Mouse (Mus musculus) brown adipose tissue, adult 24 weeks (tissue): ENCODE data around the gene Nr1d1. TPM values are rescaled to one million over a fixed set of nuclear protein-coding genes. Genes with fewer than 3 reads are reported as not detected.

Source experiments
- H3K27ac ChIP-seq: fragments of 200-500 bp; replicated peaks from 2 replicates; pipeline ENCODE4 v1.5.1; 2012; ENCODE audit warnings: low read depth, mild to moderate bottlenecking, low read length
- H3K4me1 ChIP-seq: fragments of 200-500 bp; 2 replicates; pipeline ENCODE4 v1.6.1; 2012; ENCODE audit warnings: low read length, mixed read lengths; ENCODE audit not compliant: control insufficient read depth, insufficient read depth, insufficient read length
- H3K4me3 ChIP-seq: fragments of 200-500 bp; 2 replicates; pipeline ENCODE4 v1.5.1; 2012; ENCODE audit warnings: low read depth, mild to moderate bottlenecking, low read length, moderate library complexity; ENCODE audit not compliant: insufficient read depth
- polyA plus RNA-seq: library from polyadenylated mRNA; stranded (reverse); fragments of >200 nt; gene quantifications from 2 replicates; pipeline ENCODE4 v1.2.4, GENCODE M21; 2012; ENCODE audit not compliant: missing spikeins, insufficient read depth, insufficient read length

Nr1d1 gene
- polyA plus RNA-seq, 1 experiment, result 90.9 TPM

DNA sequence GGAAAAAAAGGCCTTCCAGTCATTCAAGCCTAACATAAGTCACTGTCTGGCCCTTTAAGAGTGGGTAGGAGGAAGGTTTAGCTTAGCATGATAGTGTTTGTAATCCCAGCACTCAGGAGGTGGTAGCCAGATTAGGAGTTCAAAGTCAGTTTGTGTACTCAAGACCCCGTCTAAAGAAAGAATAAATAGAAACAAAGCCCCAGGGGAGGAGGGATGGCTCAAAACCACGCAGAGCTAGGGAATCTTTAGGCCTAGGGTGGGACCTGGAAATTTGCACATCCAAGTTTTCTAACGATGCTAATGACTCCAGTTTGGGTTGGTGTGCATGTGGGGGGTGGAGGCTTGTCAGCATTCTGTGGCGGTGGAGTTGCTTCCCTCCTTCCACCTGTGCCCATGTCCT lies 16.9 kb upstream of the Nr1d1 start:
- peaks cover 7% of the 10 kb centered on the region; the same call in 1 of the 2 replicates for H3K4me1 ChIP-seq
- H3K4me3 ChIP-seq, result no peak overlapping the region
- H3K27ac ChIP-seq, result no peak overlapping the region

DNA sequence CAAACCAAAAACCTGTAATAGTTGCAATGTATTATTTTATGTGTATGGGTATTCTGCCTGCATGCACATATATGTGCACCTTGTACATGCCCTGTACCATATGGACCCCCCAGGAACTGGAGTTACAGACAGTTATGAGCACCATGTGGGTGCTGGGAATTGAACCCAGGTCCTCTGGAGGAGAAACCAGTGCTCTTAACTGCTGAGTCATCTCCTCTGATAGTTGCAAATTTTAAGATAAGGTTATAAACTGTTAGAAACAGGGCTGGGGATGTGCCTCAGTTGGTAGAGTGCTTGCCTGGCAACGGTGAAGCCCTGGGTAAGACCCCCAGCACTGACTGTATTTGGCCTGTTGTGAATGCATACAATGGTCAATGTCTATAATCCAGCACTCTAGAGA lies 16.3 kb upstream of the Nr1d1 start:
- Histone ChIP-seq H3K4me3 (no peak overlapping the region), H3K27ac (no peak overlapping the region), H3K4me1 (peaks cover 7% of the 10 kb centered on the region; the same call in 1 of the 2 replicates)

DNA sequence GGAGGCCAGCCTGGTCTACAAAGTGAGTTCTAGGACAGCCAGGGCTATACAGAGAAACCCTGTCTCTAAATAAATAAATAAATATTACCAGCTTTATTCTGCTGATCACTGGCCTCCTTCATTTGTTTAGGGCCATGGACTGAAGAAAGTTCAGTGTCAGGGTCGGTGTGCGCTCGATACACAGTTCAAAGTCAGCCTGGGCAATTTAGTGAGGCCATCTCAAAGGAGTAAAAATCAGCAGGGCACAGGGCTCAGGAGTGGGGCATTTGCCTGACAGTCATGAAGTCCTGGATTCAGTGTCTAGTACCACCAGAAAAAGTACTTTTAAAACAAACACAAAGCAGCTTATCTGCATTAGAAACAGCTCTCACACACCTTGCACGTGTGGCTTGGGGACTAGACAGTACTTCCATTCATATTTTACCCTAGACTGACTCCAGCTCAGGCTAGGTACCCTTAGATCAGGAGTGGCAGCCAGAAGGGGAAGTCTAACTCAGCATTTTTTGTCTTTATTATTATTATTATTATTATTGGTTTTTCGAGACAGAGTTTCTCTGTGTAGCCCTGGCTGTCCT lies 15.6 kb upstream of the Nr1d1 start:
- Histone ChIP-seq H3K27ac (no peak overlapping the region), H3K4me3 (no peak overlapping the region), H3K4me1 (peaks cover 7% of the 10 kb centered on the region; the same call in 1 of the 2 replicates)

DNA sequence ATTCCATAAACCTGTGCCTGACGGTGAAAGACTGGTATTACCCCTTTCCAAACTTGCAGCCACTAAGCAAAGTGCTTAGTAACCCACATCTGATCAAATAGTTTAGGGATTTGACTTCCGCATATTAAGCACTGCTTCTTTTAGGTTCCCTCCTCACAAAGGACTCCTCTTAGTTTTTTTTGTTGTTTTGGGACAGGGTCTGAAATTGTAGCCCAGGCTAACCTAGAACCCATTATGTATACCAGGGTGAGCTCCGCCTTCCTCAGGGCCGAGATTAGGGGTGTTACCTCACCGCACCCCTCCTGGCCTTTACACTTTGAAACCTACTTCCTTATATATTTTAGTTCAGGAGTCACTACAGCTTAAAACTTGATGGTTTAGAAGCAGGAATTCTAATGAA lies 14.7 kb upstream of the Nr1d1 start:
- H3K27ac ChIP-seq, result no peak overlapping the region
- peak overlapping the region; percentile 57 for H3K4me3 ChIP-seq
- peaks cover 12% of the 10 kb centered on the region for H3K4me1 ChIP-seq

DNA sequence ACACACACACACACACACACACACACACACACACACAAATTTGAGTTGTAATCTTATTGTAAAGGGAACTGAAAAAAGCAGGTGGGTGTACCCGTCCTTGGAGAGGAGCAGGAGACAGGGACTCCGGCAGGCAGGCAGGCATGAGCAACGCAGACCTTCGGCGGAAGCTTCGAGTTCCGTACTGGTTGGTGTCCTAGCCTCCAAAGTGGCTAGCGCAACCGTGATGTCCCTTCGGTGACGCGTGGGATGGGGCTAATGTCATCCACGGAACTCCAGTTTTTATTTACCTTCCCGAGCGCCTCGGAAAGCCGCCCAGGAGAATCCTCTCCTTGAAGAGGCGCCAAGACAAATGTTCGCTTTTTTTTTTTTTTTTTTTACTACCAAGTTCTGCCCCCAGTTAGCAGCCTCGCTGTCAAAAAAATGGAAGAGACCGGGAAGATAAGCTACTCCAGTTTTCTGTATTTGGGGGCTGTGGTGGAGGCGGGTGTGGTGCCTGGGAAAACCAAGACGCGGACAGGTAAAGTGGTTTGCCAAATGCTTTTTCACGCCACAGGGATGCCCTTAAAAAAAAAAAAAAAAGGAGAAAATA lies 14.2 kb upstream of the Nr1d1 start:
- Histone ChIP-seq H3K4me3 (peak overlapping the region; percentile 57), H3K4me1 (peaks cover 16% of the 10 kb centered on the region), H3K27ac (peak overlapping the region; percentile 57)

DNA sequence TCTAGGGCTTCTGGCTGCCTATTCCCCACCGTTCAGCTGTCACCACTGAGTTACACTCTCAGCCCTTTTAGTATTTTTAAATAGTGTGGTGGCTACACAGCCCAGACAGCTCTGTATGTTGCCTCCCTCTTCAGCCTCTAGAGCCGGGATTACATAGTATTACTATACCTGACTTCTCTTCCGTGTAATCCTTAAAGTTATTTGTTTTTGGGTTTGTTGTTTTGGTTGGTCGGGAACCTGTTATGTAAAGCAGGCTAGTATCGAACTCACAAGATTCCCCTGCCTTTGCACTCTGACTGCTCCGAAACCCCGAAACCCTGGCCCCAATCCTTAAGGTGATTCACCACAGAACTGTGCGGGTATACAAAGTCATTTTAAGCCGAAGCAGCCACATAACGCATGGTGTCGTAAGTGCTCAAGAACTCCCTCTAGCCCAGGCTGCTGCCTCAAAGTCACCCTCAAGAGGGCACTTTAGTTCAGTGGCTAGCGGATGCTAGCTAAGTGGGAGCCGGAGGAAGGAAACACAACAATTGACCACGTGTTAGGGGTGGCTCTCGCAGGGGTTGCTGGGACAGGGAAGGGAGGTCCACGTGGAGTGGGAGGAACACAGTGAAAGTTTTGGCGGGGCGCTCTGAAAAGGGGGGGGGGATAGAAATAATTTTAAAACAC lies 13.6 kb upstream of the Nr1d1 start:
- H3K4me3 ChIP-seq, result peak overlapping the region; percentile 57
- H3K4me1 ChIP-seq, result peaks cover 22% of the 10 kb centered on the region
- H3K27ac ChIP-seq, result peak overlapping the region; percentile 88

DNA sequence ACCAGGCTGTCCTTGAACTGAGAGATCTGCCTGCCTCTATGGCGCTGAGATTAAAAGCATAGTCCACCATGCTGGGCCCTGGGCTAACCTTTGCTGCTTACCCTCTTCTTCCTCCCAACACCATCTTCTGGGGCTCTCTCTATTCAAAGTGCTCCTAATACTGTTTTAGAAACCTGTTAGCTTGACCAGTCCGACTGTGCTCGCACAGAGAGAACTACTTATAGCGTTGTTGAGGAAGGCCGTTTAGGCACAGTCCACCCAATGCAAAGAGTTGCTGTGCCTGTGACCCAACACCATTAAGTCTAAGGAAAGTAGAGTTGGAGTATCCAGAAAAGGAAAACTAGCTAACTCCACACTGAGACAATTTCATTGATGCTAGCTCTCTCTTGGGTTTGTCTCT lies 13.0 kb upstream of the Nr1d1 start:
- H3K27ac ChIP-seq, result peak overlapping the region; percentile 88
- H3K4me1 ChIP-seq, result peaks cover 24% of the 10 kb centered on the region
- no peak overlapping the region for H3K4me3 ChIP-seq

DNA sequence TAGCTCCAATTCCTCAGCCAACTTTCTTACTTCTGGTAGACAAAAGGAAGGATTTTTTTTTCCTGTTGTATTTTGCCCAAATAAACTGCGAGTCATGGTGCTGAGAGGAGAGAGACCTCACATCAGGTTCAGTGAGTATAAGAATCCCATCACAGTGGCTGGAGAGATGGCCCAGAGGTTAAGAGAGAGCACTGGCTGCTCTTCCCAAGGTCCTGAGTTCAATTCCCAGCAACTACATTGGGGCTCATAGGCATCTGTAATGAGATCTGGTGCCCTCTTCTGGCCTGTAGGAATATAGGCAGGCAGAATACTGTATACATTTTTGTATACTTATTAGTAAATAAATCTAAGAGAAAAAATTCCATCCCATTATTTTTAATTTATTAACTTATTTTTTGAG lies 12.6 kb upstream of the Nr1d1 start:
- Histone ChIP-seq H3K27ac (peak overlapping the region; percentile 58), H3K4me3 (no peak overlapping the region), H3K4me1 (peaks cover 25% of the 10 kb centered on the region)

DNA sequence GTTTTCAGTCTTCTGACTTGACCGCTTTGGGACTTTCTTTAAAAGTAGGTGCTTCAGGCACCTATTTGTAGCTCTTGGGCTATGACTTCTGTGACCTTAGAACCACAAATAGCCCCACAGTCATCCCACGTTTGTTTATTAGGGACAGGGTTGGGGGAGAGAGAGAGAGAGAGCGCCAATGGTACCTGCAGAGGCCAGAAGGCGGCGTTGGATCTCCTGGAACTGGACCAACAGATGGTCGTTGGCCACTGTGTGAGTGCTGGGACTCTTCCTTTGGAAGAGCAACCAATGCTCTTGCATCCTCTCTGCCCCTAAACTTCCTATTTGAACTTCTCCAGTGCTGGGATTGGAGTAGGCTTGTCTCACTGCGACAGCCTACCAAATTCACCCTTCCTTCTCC lies 12.1 kb upstream of the Nr1d1 start:
- Histone ChIP-seq H3K4me1 (peaks cover 28% of the 10 kb centered on the region), H3K27ac (peak overlapping the region; percentile 58), H3K4me3 (no peak overlapping the region)

DNA sequence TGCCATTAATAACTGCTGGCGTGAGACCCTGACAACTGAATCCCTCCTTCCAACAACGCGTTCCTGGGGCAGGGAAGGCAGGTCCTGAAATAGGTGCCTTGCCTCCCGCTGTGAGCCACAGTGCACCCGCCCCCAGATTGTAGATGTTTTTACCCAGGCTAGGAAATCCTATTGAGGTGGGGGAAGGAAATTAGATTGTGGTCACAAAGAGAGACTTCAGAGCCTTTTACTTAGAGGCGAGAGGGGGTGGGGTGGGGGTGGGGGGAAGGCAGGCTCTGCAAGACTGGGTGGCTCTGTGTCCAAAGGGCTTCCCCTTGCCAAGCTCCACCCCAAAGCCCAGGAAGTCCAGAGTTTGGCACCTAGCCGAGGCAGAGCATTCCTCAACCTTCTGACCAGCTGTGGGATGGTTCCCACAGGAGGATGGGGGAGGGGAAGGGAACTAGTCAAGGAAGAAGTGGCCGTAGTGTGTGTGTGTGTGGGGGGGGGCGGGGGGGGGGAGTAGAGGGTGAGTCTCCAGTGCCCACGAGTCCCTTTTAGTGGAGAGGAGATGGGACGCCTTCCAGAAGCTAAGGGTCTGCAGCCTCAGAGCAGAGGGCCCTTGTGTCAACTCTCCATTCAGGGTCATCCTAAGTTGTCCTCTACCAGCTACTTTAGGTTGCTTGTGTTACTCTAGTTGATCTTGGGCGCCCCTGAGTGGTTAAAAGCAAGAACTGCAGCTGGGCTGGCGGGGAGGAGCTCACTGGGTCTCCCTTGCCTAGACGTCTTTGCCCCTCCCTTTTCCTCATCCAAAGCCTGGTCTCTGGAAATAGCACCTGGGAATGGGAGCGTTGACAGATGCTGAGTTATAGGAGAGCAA lies 11.5 kb upstream of the Nr1d1 start:
- H3K4me1 ChIP-seq, result peaks cover 31% of the 10 kb centered on the region
- H3K27ac ChIP-seq, result peak overlapping the region; percentile 97
- peak overlapping the region; percentile 51 for H3K4me3 ChIP-seq

DNA sequence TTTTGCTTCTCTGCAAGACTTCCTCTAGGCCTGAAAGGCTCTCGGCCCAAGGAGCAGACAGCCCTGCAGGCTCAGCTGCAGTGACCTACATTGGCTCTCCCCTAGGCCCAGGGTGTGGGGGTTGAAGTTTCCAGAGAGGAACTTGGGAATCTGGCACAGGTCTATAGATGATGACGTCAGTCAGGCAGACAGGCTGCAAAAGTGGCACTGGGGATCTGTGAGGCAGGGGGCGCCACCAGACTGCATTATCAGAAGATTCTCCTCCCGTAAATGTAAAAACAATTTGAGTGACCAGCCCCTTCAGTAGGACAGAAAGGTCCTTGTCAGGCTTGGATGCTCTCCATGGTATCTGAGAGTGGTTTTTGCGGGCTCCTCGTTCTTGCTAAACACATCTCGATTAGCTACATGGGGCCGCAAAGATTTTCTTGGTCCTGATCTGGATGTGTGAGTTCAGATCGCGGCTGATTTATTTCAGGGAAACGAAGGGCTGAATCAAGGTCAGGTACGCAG lies 10.7 kb upstream of the Nr1d1 start:
- Histone ChIP-seq H3K4me1 (peaks cover 33% of the 10 kb centered on the region), H3K27ac (peak overlapping the region; percentile 97), H3K4me3 (peak overlapping the region; percentile 51)

DNA sequence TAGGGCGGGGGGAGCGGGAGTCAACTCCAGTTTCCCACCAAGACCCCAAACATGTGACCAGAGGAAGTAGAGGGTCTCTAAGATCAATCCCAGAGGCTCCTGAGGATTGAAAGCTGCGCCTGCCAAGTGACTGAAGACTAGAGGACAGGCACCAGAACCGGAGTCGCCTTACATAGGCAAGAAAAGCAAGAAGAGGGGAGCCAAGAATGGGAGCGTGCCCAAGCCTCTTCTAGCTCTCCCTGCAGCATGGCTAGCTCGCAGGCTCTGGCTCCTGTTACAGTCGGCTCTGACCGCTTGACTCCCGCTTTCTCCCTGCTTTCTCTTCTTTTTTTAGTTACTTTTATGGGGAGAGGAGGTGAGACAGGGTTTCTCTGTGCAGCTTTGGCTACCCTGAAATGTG lies 10.1 kb upstream of the Nr1d1 start:
- Histone ChIP-seq H3K4me3 (peak overlapping the region; percentile 9), H3K4me1 (peaks cover 33% of the 10 kb centered on the region), H3K27ac (peak overlapping the region; percentile 97)

DNA sequence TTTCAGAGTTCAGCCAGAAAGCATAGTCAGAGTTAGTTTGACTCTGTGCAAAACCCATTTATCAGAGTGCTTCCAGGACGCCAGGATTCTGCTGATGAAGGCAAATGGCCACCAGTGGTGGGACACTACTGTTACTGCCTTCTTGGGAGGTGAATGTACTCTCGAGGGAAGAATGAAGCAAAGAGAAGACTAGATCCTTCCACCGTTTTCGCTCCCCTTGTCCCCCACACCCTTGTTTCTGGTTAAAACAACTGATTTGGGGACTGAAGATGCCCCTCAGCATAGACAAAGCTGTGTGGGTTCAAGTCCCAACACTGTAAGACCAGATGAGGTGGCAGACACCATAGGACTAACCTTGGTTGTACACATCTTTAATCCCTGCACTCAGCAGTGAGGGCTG lies 9.0 kb upstream of the Nr1d1 start:
- Histone ChIP-seq H3K4me1 (peaks cover 33% of the 10 kb centered on the region), H3K4me3 (peak overlapping the region; percentile 36), H3K27ac (peak overlapping the region; percentile 97)

DNA sequence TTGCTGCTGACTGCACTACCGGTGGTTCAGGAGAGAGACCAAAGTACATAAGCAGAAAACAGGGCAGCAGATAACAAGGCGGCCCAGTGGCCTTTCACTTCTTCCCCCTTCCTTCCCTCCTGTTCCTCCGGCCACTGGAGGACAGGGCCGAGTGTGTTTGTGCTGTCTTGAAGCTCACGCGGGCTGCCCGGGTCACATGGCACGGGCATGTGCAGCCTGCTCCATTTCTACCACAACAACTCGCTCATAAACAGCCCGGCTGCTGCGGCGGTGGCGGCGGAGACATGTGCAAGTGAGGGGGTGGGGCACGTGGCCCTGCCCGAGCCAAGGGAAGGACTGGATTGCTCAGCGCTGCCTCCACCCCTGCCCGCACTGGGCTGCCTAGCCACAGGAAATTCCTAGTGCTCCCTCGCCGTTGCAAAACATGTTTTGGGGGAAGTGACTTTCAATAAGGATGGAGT lies 8.1 kb upstream of the Nr1d1 start:
- H3K4me3 ChIP-seq, result peak overlapping the region; percentile 41
- peak overlapping the region; percentile 97 for H3K27ac ChIP-seq
- H3K4me1 ChIP-seq, result peaks cover 31% of the 10 kb centered on the region
